Mouse (Mus musculus): ENCODE data around the gene Wdfy2. TPM values are rescaled to one million over a fixed set of nuclear protein-coding genes. Genes with fewer than 3 reads are reported as not detected.
"Not testable (repeated sequence)": the region's sequence is repeated elsewhere in the genome, so short reads cannot be mapped to it uniquely, and the experiment has no call there.

The Wdfy2 gene
- polyA plus RNA-seq, 1 experiment from 2014 or later: 14.8 TPM

GRCm38 (mm10) chr14:62829291-62829690, 8.2 kb upstream of the Wdfy2 start:
- no peak for DNase-seq (ENCODE audit: low spot score)
- Histone ChIP-seq H3K27ac (replicated peaks) (peak overlapping the region; percentile 23; the same call in 1 of the 2 replicates), H3K4me1 (peaks cover 7% of the 10 kb centered on the region), H3K36me3 (no peaks in the 10 kb centered on the region), H3K9me3 (replicated peaks) (no peaks in the 10 kb centered on the region), H3K27me3 (ENCODE audit: low read depth, poor library complexity, severe bottlenecking) (no peaks in the 10 kb centered on the region), H3K4me3 (no peak overlapping the region)
- WGBS: 63% methylated on average over 6 of the region's 6 CpGs

GRCm38 (mm10) chr14:62831691-62832275, 5.7 kb upstream of the Wdfy2 start:
- no peaks in the 10 kb centered on the region for H3K9me3 ChIP-seq (replicated peaks)
- no peak overlapping the region for H3K27ac ChIP-seq (replicated peaks)
- no peaks in the 10 kb centered on the region for H3K36me3 ChIP-seq
- H3K4me1 ChIP-seq: peaks cover 12% of the 10 kb centered on the region
- 88% methylated on average over 3 of the region's 3 CpGs for WGBS
- DNase-seq (ENCODE audit: low spot score): no peak
- H3K4me3 ChIP-seq: no peak overlapping the region
- H3K27me3 ChIP-seq (ENCODE audit: low read depth, poor library complexity, severe bottlenecking): no peaks in the 10 kb centered on the region

GRCm38 (mm10) chr14:62833036-62833435, 4.4 kb upstream of the Wdfy2 start:
- Histone ChIP-seq H3K9me3 (replicated peaks) (no peaks in the 10 kb centered on the region), H3K27ac (replicated peaks) (no peak overlapping the region), H3K4me1 (peaks cover 14% of the 10 kb centered on the region), H3K36me3 (no peaks in the 10 kb centered on the region), H3K4me3 (no peak overlapping the region), H3K27me3 (ENCODE audit: low read depth, poor library complexity, severe bottlenecking) (no peaks in the 10 kb centered on the region)
- no peak for DNase-seq (ENCODE audit: low spot score)
- 87% methylated on average over 7 of the region's 7 CpGs for WGBS

- WGBS: 58% methylated on average over 3 of the region's 3 CpGs
These were observed 3.9 kb upstream of the Wdfy2 start for GRCm38 (mm10) chr14:62833541-62833940.

GRCm38 (mm10) chr14:62835737-62836136, 1.7 kb upstream of the Wdfy2 start:
- not testable (repeated sequence) for H3K27me3 ChIP-seq (ENCODE audit: low read depth, poor library complexity, severe bottlenecking); H3K27ac ChIP-seq (replicated peaks)
- WGBS: 82% methylated on average over 3 of the region's 3 CpGs

More at GRCm38 (mm10) chr14:62833541-62833940, 3.9 kb upstream of the Wdfy2 start:
- no peak for DNase-seq (ENCODE audit: low spot score)
- Histone ChIP-seq H3K9me3 (replicated peaks) (no peaks in the 10 kb centered on the region), H3K4me1 (peaks cover 16% of the 10 kb centered on the region), H3K36me3 (no peaks in the 10 kb centered on the region), H3K4me3 (no peak overlapping the region), H3K27me3 (ENCODE audit: low read depth, poor library complexity, severe bottlenecking) (no peaks in the 10 kb centered on the region), H3K27ac (replicated peaks) (no peak overlapping the region)

GRCm38 (mm10) chr14:62836926-62837640, 395 bp upstream of the Wdfy2 start:
- Histone ChIP-seq H3K27me3 (ENCODE audit: low read depth, poor library complexity, severe bottlenecking) (no peaks in the 10 kb centered on the region), H3K27ac (replicated peaks) (peak overlapping the region; percentile 89), H3K4me1 (peaks cover 26% of the 10 kb centered on the region), H3K9me3 (replicated peaks) (no peaks in the 10 kb centered on the region), H3K4me3 (peak overlapping the region; percentile 91), H3K36me3 (peaks cover 16% of the 10 kb centered on the region)
- DNase-seq (ENCODE audit: low spot score): peak; percentile 98
- 1% methylated on average over 37 of the region's 37 CpGs for WGBS

More at GRCm38 (mm10) chr14:62835737-62836136, 1.7 kb upstream of the Wdfy2 start:
- not testable (repeated sequence) for H3K4me3 ChIP-seq; H3K9me3 ChIP-seq (replicated peaks); DNase-seq (ENCODE audit: low spot score)
- Histone ChIP-seq H3K4me1 (peaks cover 21% of the 10 kb centered on the region), H3K36me3 (peaks cover 10% of the 10 kb centered on the region)

GRCm38 (mm10) chr14:62838336-62838735, 858 bp downstream of the Wdfy2 start:
- Histone ChIP-seq H3K27ac (replicated peaks) (peak overlapping the region; percentile 89), H3K9me3 (replicated peaks) (no peaks in the 10 kb centered on the region), H3K4me3 (peak overlapping the region; percentile 91), H3K4me1 (peaks cover 39% of the 10 kb centered on the region), H3K27me3 (ENCODE audit: low read depth, poor library complexity, severe bottlenecking) (no peaks in the 10 kb centered on the region), H3K36me3 (peaks cover 16% of the 10 kb centered on the region)
- DNase-seq (ENCODE audit: low spot score): no peak
- 14% methylated on average over 9 of the region's 9 CpGs for WGBS

GRCm38 (mm10) chr14:62841726-62842125, 4.2 kb downstream of the Wdfy2 start:
- no peak for DNase-seq (ENCODE audit: low spot score)
- H3K27ac ChIP-seq (replicated peaks): no peak overlapping the region
- H3K4me1 ChIP-seq: peaks cover 56% of the 10 kb centered on the region
- no peaks in the 10 kb centered on the region for H3K27me3 ChIP-seq (ENCODE audit: low read depth, poor library complexity, severe bottlenecking)
- 0 out of 2 replicates have a peak, but pooled peaks cover 2% of the 10 kb centered on the region for H3K9me3 ChIP-seq (replicated peaks)
- H3K36me3 ChIP-seq: peaks cover 16% of the 10 kb centered on the region
- H3K4me3 ChIP-seq: no peak overlapping the region

GRCm38 (mm10) chr14:62842495-62842894, 5.0 kb downstream of the Wdfy2 start:
- DNase-seq (ENCODE audit: low spot score): no peak
- Histone ChIP-seq H3K27me3 (ENCODE audit: low read depth, poor library complexity, severe bottlenecking) (no peaks in the 10 kb centered on the region), H3K9me3 (replicated peaks) (0 out of 2 replicates have a peak, but pooled peaks cover 8% of the 10 kb centered on the region), H3K4me3 (no peak overlapping the region), H3K27ac (replicated peaks) (no peak overlapping the region), H3K36me3 (peaks cover 16% of the 10 kb centered on the region), H3K4me1 (peaks cover 54% of the 10 kb centered on the region)

- DNase-seq (ENCODE audit: low spot score): no peak
- Histone ChIP-seq H3K27ac (replicated peaks) (no peak overlapping the region), H3K36me3 (peaks cover 16% of the 10 kb centered on the region), H3K4me1 (peaks cover 54% of the 10 kb centered on the region), H3K9me3 (replicated peaks) (0 out of 2 replicates have a peak, but pooled peaks cover 8% of the 10 kb centered on the region), H3K4me3 (no peak overlapping the region), H3K27me3 (ENCODE audit: low read depth, poor library complexity, severe bottlenecking) (no peaks in the 10 kb centered on the region)
- WGBS: 81% methylated on average over 2 of the region's 2 CpGs
These were observed 5.5 kb downstream of the Wdfy2 start for GRCm38 (mm10) chr14:62842976-62843375.

- Histone ChIP-seq H3K27ac (replicated peaks) (no peak overlapping the region), H3K27me3 (ENCODE audit: low read depth, poor library complexity, severe bottlenecking) (no peaks in the 10 kb centered on the region), H3K4me1 (peaks cover 44% of the 10 kb centered on the region), H3K9me3 (replicated peaks) (peaks cover 19% of the 10 kb centered on the region; the same call in 1 of the 2 replicates), H3K36me3 (peaks cover 27% of the 10 kb centered on the region), H3K4me3 (no peak overlapping the region)
- no peak for DNase-seq (ENCODE audit: low spot score)
- 87% methylated on average over 8 of the region's 8 CpGs for WGBS
These were observed 6.7 kb downstream of the Wdfy2 start for GRCm38 (mm10) chr14:62844226-62844625.

- H3K27me3 ChIP-seq (ENCODE audit: low read depth, poor library complexity, severe bottlenecking): no peaks in the 10 kb centered on the region
- 75% methylated on average over 8 of the region's 8 CpGs for WGBS
- no peak overlapping the region for H3K4me3 ChIP-seq
- peaks cover 25% of the 10 kb centered on the region for H3K36me3 ChIP-seq
- peak overlapping the region; percentile 23; the same call in 1 of the 2 replicates for H3K27ac ChIP-seq (replicated peaks)
- peaks cover 21% of the 10 kb centered on the region; the same call in 1 of the 2 replicates for H3K9me3 ChIP-seq (replicated peaks)
- no peak for DNase-seq (ENCODE audit: low spot score)
- H3K4me1 ChIP-seq: peaks cover 39% of the 10 kb centered on the region
These were observed 7.7 kb downstream of the Wdfy2 start for GRCm38 (mm10) chr14:62845011-62845840.
